Mouse (Mus musculus) frontal cortex, postnatal 10 days (tissue): Measurements from ENCODE around the gene Dok4.
A peak's percentile ranks its signal among the peaks of the same experiment; 100 is the strongest.
"Not testable (repeated sequence)": the region's sequence is repeated elsewhere in the genome, so short reads cannot be mapped to it uniquely, and the experiment has no call there.

Experiments used
- DNase-seq, 2 experiments: peaks; one replicate each; pipeline ENCODE4 v3.0.0; 2022; ENCODE audit warnings: low spot score in 2 of 2, mixed read lengths in 1 of 2

The Dok4 gene

GRCm38 (mm10) chr8:94841183-94841582 is 34.9 kb downstream of the Dok4 start:
- no peak for DNase-seq

GRCm38 (mm10) chr8:94838600-94838999 is 37.5 kb downstream of the Dok4 start:
- peak; percentile 62 to 73 for DNase-seq

DNA sequence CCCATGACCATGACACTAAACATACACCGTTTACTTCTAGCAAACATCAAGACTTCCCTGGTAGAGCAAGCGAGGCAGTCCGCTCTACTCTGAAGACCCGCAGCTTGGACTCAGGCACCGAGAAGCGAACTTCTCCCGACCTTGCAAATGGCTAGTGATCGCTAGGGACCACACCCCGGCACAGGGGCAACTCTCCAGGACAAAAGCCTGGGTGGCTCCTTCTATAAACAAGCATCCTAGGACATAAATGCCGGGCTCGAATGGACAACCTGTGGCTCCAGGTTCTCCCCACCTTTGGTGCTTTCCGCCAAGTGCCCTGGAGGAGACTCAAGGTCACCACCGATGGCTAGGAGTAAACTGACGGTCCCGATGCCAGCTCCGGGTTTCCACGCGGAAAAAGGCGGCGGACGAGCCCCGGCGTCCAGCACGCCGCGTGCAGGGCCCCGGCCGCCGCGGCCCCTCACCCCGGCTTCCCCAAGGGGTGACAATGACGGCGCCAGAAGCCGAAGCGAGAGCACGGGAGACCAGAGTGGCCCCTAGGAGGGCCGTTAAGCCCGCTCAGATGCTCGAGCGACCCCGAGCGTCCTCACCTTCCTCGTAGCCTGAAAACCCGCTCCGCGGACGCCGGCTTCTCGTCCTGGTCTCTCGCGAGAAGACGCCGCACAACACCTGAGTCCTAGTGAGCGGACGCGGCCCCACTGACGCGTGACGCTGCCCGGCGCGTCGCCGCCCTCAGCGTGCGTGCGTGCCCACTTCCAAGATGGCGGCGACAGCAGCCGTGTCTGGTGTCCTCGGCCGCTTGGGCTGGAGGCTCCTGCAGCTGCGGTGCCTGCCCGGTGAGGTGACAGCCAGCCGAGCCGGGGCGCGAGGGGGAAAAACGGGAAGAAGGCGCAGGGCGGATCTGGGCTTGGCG is 38.2 kb downstream of the Dok4 start, which contains the start of the genes Coq9 and Ciapin1:
Gene Coq9 (plus strand): TSS at position 660 of the 913 bp plus-strand sequence.
Gene Ciapin1 (minus strand): TSS at position 697 of the 913 bp plus-strand sequence.
- DNase-seq = peak; percentile 90 to 96

DNA sequence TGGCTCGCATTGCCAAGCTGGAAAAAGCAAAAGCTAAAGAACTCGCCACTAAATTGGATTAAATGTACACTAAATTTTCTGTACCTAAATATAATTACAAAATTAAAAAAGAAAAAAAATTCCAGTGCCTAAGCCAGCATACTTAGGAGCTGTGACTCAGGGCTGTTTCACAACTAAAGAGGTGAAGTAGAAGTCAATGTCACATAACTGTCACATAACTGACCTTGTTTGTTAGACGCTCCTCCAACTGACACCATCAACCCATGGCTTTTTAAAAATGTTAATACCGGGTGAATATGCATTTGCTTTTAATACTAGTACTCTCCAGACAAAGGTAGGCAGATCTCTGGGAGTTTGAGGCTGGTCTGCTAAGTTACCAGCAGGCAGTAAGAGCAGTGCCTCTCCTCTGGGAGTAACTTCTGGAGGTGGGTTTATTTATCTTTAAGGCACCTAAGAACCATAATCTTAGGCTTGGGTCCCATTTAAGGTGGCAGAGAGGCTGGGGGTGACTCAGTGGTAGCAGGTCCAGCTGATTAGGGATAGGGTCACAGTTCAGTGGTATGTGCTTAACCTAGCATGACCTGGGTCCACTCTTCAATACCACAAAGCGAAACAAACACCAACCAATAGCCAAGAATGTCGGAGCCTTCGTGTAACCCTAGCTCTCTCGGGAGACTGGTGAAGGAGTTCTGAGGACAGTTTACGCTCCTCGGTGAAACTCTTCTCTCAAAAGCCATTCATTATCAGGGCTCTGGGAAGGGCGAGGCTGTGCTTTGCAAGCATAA is 39.5 kb downstream of the Dok4 start:
- no peak for DNase-seq

- not testable (repeated sequence) for DNase-seq
These were observed 40.4 kb downstream of the Dok4 start for GRCm38 (mm10) chr8:94835751-94836150.

DNA sequence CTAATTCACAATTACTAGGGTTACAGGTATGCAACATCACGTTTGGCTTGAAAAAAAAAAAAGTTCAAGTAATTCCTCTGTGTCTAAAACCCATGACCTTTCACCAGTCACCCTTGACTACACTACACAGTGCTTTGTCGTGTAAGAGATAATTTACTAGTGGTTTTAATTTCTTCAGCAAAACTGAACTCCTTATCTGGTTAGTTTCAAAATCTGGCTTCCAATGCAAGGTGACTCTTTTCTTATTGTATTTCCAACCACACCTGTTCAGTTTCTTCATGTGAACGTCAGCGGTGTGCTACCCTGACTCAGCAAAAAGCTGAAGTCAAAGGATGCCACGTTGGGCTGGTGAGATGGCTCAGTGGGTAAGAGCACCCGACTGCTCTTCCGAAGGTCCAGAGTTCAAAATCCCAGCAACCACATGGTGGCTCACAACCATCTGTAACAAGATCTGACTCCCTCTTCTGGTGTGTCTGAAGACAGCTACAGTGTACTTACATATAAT is 42.2 kb downstream of the Dok4 start:
- DNase-seq = not testable (repeated sequence)

DNA sequence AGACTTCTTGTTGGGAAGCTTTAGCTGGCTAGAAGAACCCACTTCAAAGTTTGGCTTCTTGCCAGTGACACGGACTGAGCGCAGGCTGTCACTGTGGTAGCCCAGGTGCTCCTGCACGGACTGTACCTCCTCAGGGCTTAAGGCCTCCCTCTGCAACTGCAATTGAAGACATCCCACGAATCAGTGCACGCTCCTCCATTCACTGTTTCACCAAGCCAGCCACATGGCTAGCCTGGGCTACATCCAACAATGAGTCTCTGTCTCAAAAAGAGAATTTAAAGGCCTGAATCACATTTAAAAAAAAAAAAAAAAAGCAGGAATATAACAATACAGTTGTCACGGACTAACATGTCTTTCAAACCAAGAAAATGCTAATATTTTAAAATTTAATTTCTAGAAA is 47.8 kb downstream of the Dok4 start:
- DNase-seq = no peak

DNA sequence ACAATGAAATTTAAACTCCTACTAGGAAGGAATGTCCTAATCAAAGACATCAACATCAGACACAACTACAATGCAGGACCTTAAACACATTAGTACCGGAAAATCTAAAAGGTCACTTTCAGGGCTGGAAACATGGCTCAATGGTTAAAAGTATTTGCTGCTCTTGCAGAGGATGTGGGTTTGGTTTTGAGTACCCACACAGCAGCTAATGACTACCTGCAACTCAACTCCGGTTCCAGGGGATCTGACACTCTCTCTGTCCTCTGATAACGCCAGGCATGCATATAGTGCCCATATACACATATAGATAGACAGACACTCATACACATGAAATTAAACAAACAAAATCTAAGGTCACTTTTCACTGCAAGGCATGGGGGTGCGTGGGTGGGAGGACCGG is 49.9 kb downstream of the Dok4 start:
- DNase-seq = no peak

- no peak for DNase-seq
These were observed 51.0 kb downstream of the Dok4 start for GRCm38 (mm10) chr8:94825170-94825569.

- DNase-seq = peak in 1 of 2 experiments; percentile 54
These were observed 53.2 kb downstream of the Dok4 start for GRCm38 (mm10) chr8:94822637-94823560.

DNA sequence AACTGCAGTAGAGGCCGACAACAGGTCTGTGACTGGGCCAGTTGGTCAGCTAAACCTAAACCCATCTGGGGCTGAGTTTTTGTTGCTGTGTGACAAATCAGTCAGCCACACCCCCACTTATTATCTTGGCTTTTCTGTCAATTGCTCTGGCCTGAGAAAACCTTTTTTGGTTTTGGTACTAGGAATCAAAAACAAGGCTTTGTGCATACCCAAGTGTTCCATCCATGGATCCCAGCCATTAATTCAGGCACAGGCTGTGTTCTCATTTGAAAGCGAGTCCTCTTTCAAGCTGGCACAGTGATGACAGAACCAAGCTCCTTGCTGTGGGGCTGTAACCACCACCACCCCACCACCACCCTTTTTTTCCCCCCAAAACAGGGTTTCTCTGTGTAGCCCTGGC is 54.7 kb downstream of the Dok4 start:
- DNase-seq = no peak

DNA sequence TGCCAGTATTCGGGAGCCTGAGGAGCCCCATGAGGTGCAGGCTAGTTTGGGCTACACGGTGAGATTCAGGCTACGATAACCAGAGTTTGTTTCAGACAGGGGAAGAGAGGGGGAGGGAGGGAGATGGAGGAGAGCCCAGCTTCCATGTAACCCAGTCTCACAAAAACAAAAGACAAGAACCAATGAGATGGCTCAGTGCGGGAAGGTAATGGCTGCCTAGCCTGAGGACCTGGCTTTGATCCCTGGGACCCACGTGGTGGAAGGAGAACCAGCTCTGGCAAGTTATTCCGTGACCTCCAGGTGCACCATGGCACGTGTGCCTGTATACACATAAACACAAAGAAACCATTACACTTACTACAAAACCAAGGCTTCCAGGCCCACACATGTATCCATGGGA is 55.6 kb downstream of the Dok4 start:
- DNase-seq = no peak

DNA sequence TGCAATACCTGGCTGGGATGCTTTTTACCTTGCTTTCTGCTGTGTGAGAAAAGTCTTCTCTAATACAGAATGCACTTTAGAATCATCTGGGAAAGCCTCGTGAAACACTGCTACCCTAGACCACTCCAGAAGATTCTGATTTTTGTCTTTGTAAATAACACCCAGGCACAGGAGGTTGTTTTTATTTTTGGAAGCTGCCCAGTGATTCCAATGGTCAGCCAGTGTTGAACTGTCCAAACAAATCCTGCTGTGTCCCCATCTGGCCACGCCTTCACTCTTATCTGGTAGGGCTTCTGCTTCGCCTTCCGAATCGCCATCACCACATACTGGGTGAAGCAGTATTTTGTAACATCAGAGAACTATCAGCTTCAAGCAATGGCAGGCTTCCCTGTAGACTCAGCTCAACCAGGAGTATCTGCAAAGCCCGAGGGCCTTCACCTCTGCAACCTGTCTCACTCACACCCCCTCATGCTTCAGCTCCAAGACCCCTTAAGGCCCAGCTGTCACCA is 56.4 kb downstream of the Dok4 start:
- DNase-seq = no peak

- no peak for DNase-seq
These were observed 58.2 kb downstream of the Dok4 start for GRCm38 (mm10) chr8:94817933-94818332.

DNA sequence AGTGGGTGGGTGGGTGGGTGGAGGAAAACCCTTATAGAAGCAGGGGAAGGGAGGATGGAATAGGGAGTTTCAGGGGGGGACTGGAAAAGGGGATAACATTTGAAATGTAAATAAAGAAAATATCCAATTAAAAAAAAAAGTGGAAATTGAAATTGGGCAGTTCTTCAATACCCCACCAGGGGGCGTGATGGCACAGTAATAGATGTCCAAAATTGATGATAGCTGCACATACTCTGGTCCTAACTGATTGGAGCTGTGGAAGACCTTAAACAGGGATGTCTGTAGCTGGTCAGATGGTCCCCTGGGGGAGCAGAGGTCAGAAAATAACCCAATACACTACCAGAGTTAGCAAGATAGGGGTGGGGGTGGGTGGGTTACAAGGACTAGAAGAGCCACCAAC is 61.6 kb downstream of the Dok4 start:
- no peak for DNase-seq
